Mouse (Mus musculus) stomach, embryonic 15.5 days (tissue): ENCODE measurements around the gene Vmn1r199. TPM values are rescaled to one million over a fixed set of nuclear protein-coding genes. Genes with fewer than 3 reads are reported as not detected.
A peak's percentile ranks its signal among the peaks of the same experiment; 100 is the strongest.
"Not testable (repeated sequence)": the region's sequence is repeated elsewhere in the genome, so short reads cannot be mapped to it uniquely, and the experiment has no call there.

ENCODE experiments used
- ATAC-seq: fragments of 200-750 bp; cut with Nextera tagmentation; 2 replicates; pipeline ENCODE4 v1.8.0; 2017; ENCODE audit warnings: low read depth, moderate number of reproducible peaks, moderate TSS enrichment; ENCODE audit not compliant: insufficient read depth, low FRiP score
- H3K27ac ChIP-seq: fragments of 300-500 bp; sonication (generic); 2 replicates; pipeline ENCODE4 v1.5.1; 2015; ENCODE audit warnings: mild to moderate bottlenecking, inconsistent platforms
- H3K27me3 ChIP-seq: fragments of 300-500 bp; sonication (generic); replicated peaks from 2 replicates; pipeline ENCODE4 v1.6.1; 2015; ENCODE audit warnings: inconsistent platforms
- H3K36me3 ChIP-seq: fragments of 300-500 bp; sonication (generic); 2 replicates; pipeline ENCODE4 v1.6.1; 2015; ENCODE audit warnings: inconsistent platforms
- H3K4me1 ChIP-seq: fragments of 300-500 bp; sonication (generic); 2 replicates; pipeline ENCODE4 v1.6.1; 2015; ENCODE audit warnings: inconsistent platforms
- H3K4me2 ChIP-seq: fragments of 300-500 bp; sonication (generic); 2 replicates; pipeline ENCODE4 v1.6.1; 2015; ENCODE audit warnings: mild to moderate bottlenecking, inconsistent platforms
- H3K4me3 ChIP-seq: fragments of 300-500 bp; sonication (generic); replicated peaks from 2 replicates; pipeline ENCODE4 v1.5.1; 2015; ENCODE audit warnings: inconsistent platforms
- H3K9ac ChIP-seq: fragments of 300-500 bp; sonication (generic); 2 replicates; pipeline ENCODE4 v1.6.1; 2015; ENCODE audit warnings: inconsistent platforms
- H3K9me3 ChIP-seq: fragments of 300-500 bp; sonication (generic); 2 replicates; pipeline ENCODE4 v1.6.1; 2016; ENCODE audit warnings: inconsistent platforms
- WGBS: fragments of 180-500 bp; shearing (Covaris S2); methylation state at CpG from one replicate; pipeline ENCODE4 v1.1.7; 2015; 5-methylcytosine and 5-hydroxymethylcytosine counted together
- polyA plus RNA-seq: library from polyadenylated mRNA; unstranded; fragments of >200 nt; fragmentation: Nextera tagmentation; extraction: Ambion mirVana; gene quantifications from 2 replicates; pipeline ENCODE4 v1.2.1, GENCODE M21; 2015

Vmn1r199 gene
- polyA plus RNA-seq, result not detected in 2 replicates

- 80% methylated on average over 2 of the region's 2 CpGs for WGBS
- no peak within 1 kb of the TSS for H3K27ac ChIP-seq
- no peak within 1 kb of the TSS for H3K4me2 ChIP-seq
- H3K4me3 ChIP-seq, result no peak within 1 kb of the TSS
- H3K9me3 ChIP-seq, result no peaks in the 10 kb centered on the region
- H3K9ac ChIP-seq, result no peak within 1 kb of the TSS
- H3K4me1 ChIP-seq, result no peaks in the 10 kb centered on the region
- H3K36me3 ChIP-seq, result no peaks in the 10 kb centered on the region
- no peaks in the 10 kb centered on the region for H3K27me3 ChIP-seq
- ATAC-seq, result no peak
Observed at GRCm38 (mm10) chr13:22379518-22379917, at the start of gene Vmn1r199. TSS of gene Vmn1r199 (plus strand) at chr13:22379818.

DNA sequence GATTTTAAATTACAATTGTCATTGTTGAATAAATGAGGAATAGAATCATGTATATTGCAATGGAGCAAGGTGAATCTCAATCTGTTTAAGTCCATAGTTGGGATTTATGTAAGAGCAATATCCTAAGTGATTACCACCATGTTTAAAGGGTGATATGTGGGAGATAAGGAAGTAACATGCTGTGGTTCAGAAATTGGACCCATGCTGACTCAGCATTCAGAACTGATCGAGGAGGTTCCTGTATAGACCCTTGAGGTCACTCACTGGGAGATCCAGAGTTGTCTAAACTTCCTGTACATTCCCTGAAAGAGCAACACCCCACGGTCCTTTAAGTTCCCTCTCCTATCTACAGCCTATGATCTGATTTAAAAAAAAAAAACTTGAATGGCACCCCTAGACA lies 46.3 kb upstream of the Vmn1r199 start:
- Histone ChIP-seq H3K9ac (no peak overlapping the region), H3K36me3 (no peaks in the 10 kb centered on the region), H3K27me3 (no peaks in the 10 kb centered on the region), H3K9me3 (no peaks in the 10 kb centered on the region), H3K4me1 (no peaks in the 10 kb centered on the region), H3K27ac (no peak overlapping the region), H3K4me3 (no peak overlapping the region), H3K4me2 (no peak overlapping the region)
- 70% methylated on average over 2 of the region's 2 CpGs for WGBS
- ATAC-seq, result no peak

GRCm38 (mm10) chr13:22335565-22335964 lies 44.1 kb upstream of the Vmn1r199 start:
- no peak for ATAC-seq
- H3K27me3 ChIP-seq, result no peaks in the 10 kb centered on the region
- no peak overlapping the region for H3K9ac ChIP-seq
- no peaks in the 10 kb centered on the region for H3K9me3 ChIP-seq
- H3K36me3 ChIP-seq, result no peaks in the 10 kb centered on the region
- no peak overlapping the region for H3K4me2 ChIP-seq
- no peaks in the 10 kb centered on the region for H3K4me1 ChIP-seq
- 82% methylated on average over 1 of the region's 1 CpGs for WGBS
- H3K4me3 ChIP-seq, result no peak overlapping the region
- no peak overlapping the region for H3K27ac ChIP-seq

DNA sequence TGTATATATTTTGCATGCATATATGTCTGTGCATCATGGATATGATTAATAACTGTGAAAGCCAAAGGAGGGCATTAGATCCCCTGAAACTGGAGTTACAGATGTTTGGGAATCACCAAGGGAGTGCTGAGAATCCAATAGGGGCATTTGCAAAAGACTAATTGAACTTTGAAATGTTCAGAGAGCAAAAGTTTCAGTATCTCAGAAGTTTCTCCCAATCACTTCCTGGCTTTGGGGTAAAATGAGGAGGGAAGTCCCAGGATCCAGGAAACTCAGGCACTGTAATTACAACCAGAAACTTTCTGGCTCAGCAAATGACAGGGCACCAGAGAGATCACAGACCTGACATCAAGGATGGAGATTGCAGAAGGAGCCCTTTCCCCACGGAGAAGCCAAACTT lies 29.6 kb upstream of the Vmn1r199 start, which contains the start of gene Vmn1r198:
Gene Vmn1r198, plus strand, starts transcription at position 301 of the 400 bp plus-strand sequence.
- H3K27ac ChIP-seq, result no peak within 1 kb of the TSS
- H3K4me3 ChIP-seq, result no peak within 1 kb of the TSS
- H3K4me1 ChIP-seq, result no peaks in the 10 kb centered on the region
- H3K9me3 ChIP-seq, result no peaks in the 10 kb centered on the region
- no peak for ATAC-seq
- no peaks in the 10 kb centered on the region for H3K36me3 ChIP-seq
- H3K4me2 ChIP-seq, result no peak within 1 kb of the TSS
- 28% methylated on average over 1 of the region's 1 CpGs for WGBS
- H3K9ac ChIP-seq, result no peak within 1 kb of the TSS
- no peaks in the 10 kb centered on the region for H3K27me3 ChIP-seq

DNA sequence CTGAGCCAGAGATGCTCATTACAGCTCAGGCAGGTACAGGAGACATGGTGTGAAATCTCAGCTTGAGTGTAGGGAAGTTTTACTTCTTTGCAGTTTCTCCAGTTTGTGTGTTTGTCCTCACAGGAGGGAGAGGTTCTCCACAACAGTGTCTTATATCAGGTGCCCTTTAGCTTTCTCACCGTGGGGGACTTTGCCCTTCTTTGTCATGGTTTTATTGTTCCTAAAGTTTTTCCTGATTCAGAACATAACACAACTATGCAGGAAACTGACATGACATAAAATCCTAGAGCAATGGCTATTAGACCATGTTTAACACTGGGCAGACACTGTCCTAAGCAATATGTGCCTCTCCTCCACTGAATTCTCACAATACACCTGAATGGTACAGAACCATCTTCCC lies 28.8 kb upstream of the Vmn1r199 start:
- ATAC-seq, result no peak
- WGBS, result 77% methylated on average over 1 of the region's 1 CpGs

GRCm38 (mm10) chr13:22381128-22381527 lies 1.5 kb downstream of the Vmn1r199 start:
- not testable (repeated sequence) for H3K4me1 ChIP-seq, H3K9ac ChIP-seq, H3K9me3 ChIP-seq, H3K36me3 ChIP-seq, H3K27me3 ChIP-seq, H3K4me2 ChIP-seq, H3K4me3 ChIP-seq
- 46% methylated on average over 3 of the region's 3 CpGs for WGBS
- peak overlapping the region; percentile 61 for H3K27ac ChIP-seq
- ATAC-seq, result peak; percentile 31; the same call in 1 of the 2 replicates

More for the DNA sequence above, 28.8 kb upstream of the Vmn1r199 start:
- no peak overlapping the region for H3K4me2 ChIP-seq
- H3K9me3 ChIP-seq, result no peaks in the 10 kb centered on the region
- H3K36me3 ChIP-seq, result no peaks in the 10 kb centered on the region
- no peak overlapping the region for H3K4me3 ChIP-seq
- no peak overlapping the region for H3K9ac ChIP-seq
- no peaks in the 10 kb centered on the region for H3K27me3 ChIP-seq
- H3K27ac ChIP-seq, result no peak overlapping the region
- H3K4me1 ChIP-seq, result no peaks in the 10 kb centered on the region

DNA sequence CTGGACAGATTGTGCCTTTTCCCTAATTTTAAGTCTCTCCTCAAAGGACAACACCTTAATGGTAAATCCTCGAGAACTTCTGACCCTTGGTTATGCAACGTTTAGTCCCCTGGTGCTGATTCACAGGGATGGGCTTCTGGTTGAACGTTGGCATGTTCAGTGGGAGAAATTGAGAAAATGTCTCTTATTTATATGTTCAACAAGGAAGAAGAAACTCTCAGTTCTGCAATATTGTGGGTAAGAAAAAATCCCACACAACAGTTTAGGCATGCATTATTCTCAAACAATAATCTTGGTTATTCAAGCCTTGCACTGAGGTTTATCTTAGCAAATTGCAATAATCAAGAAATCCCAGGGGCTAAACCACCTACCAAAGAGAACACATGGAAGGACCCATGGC lies 3.8 kb downstream of the Vmn1r199 start:
- 77% methylated on average over 3 of the region's 3 CpGs for WGBS
- ATAC-seq, result no peak
- no peaks in the 10 kb centered on the region for H3K27me3 ChIP-seq

GRCm38 (mm10) chr13:22387050-22387449 lies 7.4 kb downstream of the Vmn1r199 start:
- Histone ChIP-seq H3K4me3 (no peak overlapping the region), H3K4me2 (no peak overlapping the region), H3K27me3 (no peaks in the 10 kb centered on the region), H3K9me3 (no peaks in the 10 kb centered on the region), H3K36me3 (no peaks in the 10 kb centered on the region), H3K27ac (no peak overlapping the region), H3K9ac (no peak overlapping the region), H3K4me1 (no peaks in the 10 kb centered on the region)
- 68% methylated on average over 1 of the region's 1 CpGs for WGBS
- no peak for ATAC-seq

More for the DNA sequence above, 3.8 kb downstream of the Vmn1r199 start:
- Histone ChIP-seq H3K9me3 (no peaks in the 10 kb centered on the region), H3K4me2 (no peak overlapping the region), H3K27ac (no peak overlapping the region), H3K4me3 (no peak overlapping the region), H3K9ac (no peak overlapping the region), H3K36me3 (no peaks in the 10 kb centered on the region), H3K4me1 (no peaks in the 10 kb centered on the region)

GRCm38 (mm10) chr13:22390073-22390472 lies 10.5 kb downstream of the Vmn1r199 start, which contains the start of gene Vmn1r200:
TSS of gene Vmn1r200 (plus strand) at chr13:22390373.
- H3K4me1 ChIP-seq, result no peaks in the 10 kb centered on the region
- 59% methylated on average over 3 of the region's 3 CpGs for WGBS
- no peak for ATAC-seq

DNA sequence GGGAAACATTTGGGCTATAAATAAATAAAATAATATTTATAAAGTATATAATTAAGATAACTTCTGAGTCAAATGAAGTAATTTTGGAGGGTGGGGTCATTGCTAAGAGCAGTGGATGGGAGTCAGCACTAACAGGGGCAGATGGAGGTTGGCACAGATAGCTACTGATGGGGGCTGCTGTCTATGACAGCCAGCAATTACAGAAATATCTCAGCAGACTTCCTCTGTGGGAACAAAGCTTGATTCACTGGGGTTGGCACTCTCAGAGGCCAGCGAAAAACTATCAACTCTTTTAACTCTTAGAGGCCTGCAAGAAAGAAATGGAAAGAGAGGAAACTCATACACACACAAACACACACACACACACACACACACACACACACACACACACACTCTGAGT lies 23.4 kb downstream of the Vmn1r199 start:
- 50% methylated on average over 1 of the region's 1 CpGs for WGBS
- H3K9ac ChIP-seq, result no peak overlapping the region
- ATAC-seq, result no peak

More at GRCm38 (mm10) chr13:22390073-22390472, 10.5 kb downstream of the Vmn1r199 start, which contains the start of gene Vmn1r200:
- no peaks in the 10 kb centered on the region for H3K9me3 ChIP-seq
- no peak within 1 kb of the TSS for H3K9ac ChIP-seq
- H3K27ac ChIP-seq, result no peak within 1 kb of the TSS
- H3K4me3 ChIP-seq, result no peak within 1 kb of the TSS
- H3K27me3 ChIP-seq, result no peaks in the 10 kb centered on the region
- no peak within 1 kb of the TSS for H3K4me2 ChIP-seq
- no peaks in the 10 kb centered on the region for H3K36me3 ChIP-seq

More for the DNA sequence above, 23.4 kb downstream of the Vmn1r199 start:
- Histone ChIP-seq H3K27me3 (no peaks in the 10 kb centered on the region), H3K4me2 (no peak overlapping the region), H3K9me3 (no peaks in the 10 kb centered on the region), H3K27ac (no peak overlapping the region), H3K4me1 (no peaks in the 10 kb centered on the region), H3K36me3 (no peaks in the 10 kb centered on the region), H3K4me3 (no peak overlapping the region)

Other genes with a start within 250 kb of the Vmn1r199 start
- gene Vmn1r191, start 195.8 kb upstream of the Vmn1r199 start, polyA plus RNA-seq, result not detected in 2 replicates
- gene Vmn1r192, start 188.7 kb upstream of the Vmn1r199 start, polyA plus RNA-seq, result not detected in 2 replicates
- gene Vmn1r193, start 156.7 kb upstream of the Vmn1r199 start, polyA plus RNA-seq, result not detected in 2 replicates
- not detected in 2 replicates for gene Vmn1r194, start 135.6 kb upstream of the Vmn1r199 start, polyA plus RNA-seq
- not detected in 2 replicates for gene Vmn1r195, start 109.3 kb upstream of the Vmn1r199 start, polyA plus RNA-seq
- gene Vmn1r196, start 89.9 kb upstream of the Vmn1r199 start, polyA plus RNA-seq, result not detected in 2 replicates
- not detected in 2 replicates for gene Vmn1r197, start 55.2 kb upstream of the Vmn1r199 start, polyA plus RNA-seq
- gene Vmn1r198, start 29.5 kb upstream of the Vmn1r199 start, polyA plus RNA-seq, result not detected in 2 replicates
- gene Vmn1r200, start 10.6 kb downstream of the Vmn1r199 start, polyA plus RNA-seq, result not detected in 2 replicates
- gene Vmn1r201, start 92.1 kb downstream of the Vmn1r199 start, polyA plus RNA-seq, result not detected in 2 replicates
- gene Vmn1r202, start 125.6 kb downstream of the Vmn1r199 start, polyA plus RNA-seq, result 0.03 TPM in 1 of 2 replicates, not detected in the other
- not detected in 2 replicates for gene Vmn1r203, start 138.3 kb downstream of the Vmn1r199 start, polyA plus RNA-seq
- gene Vmn1r204, start 173.4 kb downstream of the Vmn1r199 start, polyA plus RNA-seq, result not detected in 2 replicates
- gene Vmn1r205, start 213.2 kb downstream of the Vmn1r199 start, polyA plus RNA-seq, result not detected in 2 replicates
- gene Vmn1r206, start 244.4 kb downstream of the Vmn1r199 start, polyA plus RNA-seq, result not detected in 2 replicates